Mouse (Mus musculus): ENCODE measurements around the gene Trem1. TPM values are rescaled to one million over a fixed set of nuclear protein-coding genes. Genes with fewer than 3 reads are reported as not detected.

Gene Trem1
- not detected in 2 replicates for polyA plus RNA-seq (2014; fragmentation: Nextera tagmentation; extraction: Ambion mirVana)

DNA sequence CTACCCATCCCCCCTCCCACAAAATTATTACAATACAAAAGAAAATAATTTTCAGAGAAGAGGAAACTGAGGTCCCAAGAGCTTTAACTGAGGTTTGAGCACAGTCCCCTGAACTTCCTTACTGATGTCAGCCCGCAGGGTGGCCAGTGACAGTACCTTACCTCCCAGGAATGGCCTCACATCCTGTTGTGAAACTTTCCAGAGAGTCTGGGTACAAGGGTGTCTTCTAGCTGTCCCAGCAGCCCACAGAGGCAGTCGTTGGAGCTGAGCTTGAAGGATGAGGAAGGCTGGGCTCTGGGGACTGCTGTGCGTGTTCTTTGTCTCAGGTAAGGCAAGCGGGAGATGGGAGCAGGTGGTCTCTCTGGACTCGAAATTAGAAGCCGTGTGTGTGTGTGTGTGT lies at the start of gene Trem1:
TSS of gene Trem1 (plus strand) at position 251 of the 400 bp plus-strand sequence.
- WGBS, result 73% methylated on average over 6 of the region's 6 CpGs
- ATAC-seq (ENCODE audit: insufficient number of reproducible peaks, insufficient read depth, low FRiP score, low read depth), result no peak
- no peak within 1 kb of the TSS for H3K4me2 ChIP-seq (replicated peaks; ENCODE audit: low read depth, low read length)

DNA sequence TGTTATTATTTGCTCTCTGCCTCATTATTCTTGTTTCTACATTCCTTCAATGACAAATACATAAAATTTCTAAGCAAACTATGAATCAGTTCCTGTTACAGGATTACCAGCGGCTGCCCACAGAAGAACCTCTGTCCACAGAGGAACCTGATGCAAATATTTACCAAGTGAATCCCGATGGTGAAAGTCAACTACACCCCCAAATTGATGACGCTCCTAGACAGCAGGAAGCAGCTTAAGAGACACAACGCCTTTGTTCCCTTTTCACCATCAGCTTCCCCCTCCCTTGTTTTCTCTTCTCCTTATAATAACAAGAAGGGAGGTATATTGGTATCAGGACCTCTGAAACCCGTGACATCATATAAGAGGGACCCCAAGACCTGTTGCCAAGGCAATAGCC lies 47.3 kb upstream of the Trem1 start:
- Histone ChIP-seq H3K9me3 (ENCODE audit: control insufficient read depth, low read depth, low read length) (no peaks in the 10 kb centered on the region), H3K36me3 (ENCODE audit: control insufficient read depth, insufficient read depth, low read length) (no peaks in the 10 kb centered on the region), H3K27me3 (ENCODE audit: control insufficient read depth, insufficient read depth, low read length) (no peaks in the 10 kb centered on the region), H3K27ac (ENCODE audit: low read length) (no peak overlapping the region), H3K4me3 (ENCODE audit: low read depth, low read length) (no peak overlapping the region), H3K4me1 (ENCODE audit: control insufficient read depth, insufficient read depth, low read length) (no peaks in the 10 kb centered on the region), H3K9ac (replicated peaks; ENCODE audit: low read depth, low read length) (no peak overlapping the region), H3K4me2 (replicated peaks; ENCODE audit: low read depth, low read length) (no peak overlapping the region)
- 58% methylated on average over 5 of the region's 5 CpGs for WGBS
- no peak for ATAC-seq (ENCODE audit: insufficient number of reproducible peaks, insufficient read depth, low FRiP score, low read depth)

More for the DNA sequence above, at the start of gene Trem1:
- H3K9ac ChIP-seq (replicated peaks; ENCODE audit: low read depth, low read length), result no peak within 1 kb of the TSS
- no peaks in the 10 kb centered on the region for H3K4me1 ChIP-seq (ENCODE audit: control insufficient read depth, insufficient read depth, low read length)
- H3K36me3 ChIP-seq (ENCODE audit: control insufficient read depth, insufficient read depth, low read length), result no peaks in the 10 kb centered on the region
- no peak within 1 kb of the TSS for H3K4me3 ChIP-seq (ENCODE audit: low read depth, low read length)
- no peaks in the 10 kb centered on the region for H3K9me3 ChIP-seq (ENCODE audit: control insufficient read depth, low read depth, low read length)
- H3K27ac ChIP-seq (ENCODE audit: low read length), result no peak within 1 kb of the TSS
- H3K27me3 ChIP-seq (ENCODE audit: control insufficient read depth, insufficient read depth, low read length), result no peaks in the 10 kb centered on the region

DNA sequence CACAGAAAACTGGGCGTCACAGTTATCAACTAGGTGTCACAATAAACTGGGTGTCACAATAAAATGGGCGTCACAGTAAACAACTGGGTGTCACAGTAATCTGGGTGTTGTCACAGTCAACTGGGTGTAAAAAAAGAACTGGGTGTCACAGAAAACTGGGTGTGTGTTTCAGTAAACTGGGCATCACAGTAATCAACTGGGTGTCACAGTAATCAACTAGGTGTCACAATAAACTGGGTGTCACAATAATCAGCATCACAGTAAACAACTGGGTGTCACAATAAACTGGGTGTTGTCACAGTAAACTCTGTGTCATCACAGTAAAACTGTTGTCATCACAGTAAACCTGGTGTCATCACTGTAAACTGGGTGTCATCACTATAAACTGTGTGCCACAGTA lies 40.2 kb upstream of the Trem1 start:
- Histone ChIP-seq H3K4me1 (ENCODE audit: control insufficient read depth, insufficient read depth, low read length) (no peaks in the 10 kb centered on the region), H3K9ac (replicated peaks; ENCODE audit: low read depth, low read length) (no peak overlapping the region), H3K36me3 (ENCODE audit: control insufficient read depth, insufficient read depth, low read length) (no peaks in the 10 kb centered on the region), H3K4me3 (ENCODE audit: low read depth, low read length) (no peak overlapping the region), H3K27me3 (ENCODE audit: control insufficient read depth, insufficient read depth, low read length) (no peaks in the 10 kb centered on the region), H3K4me2 (replicated peaks; ENCODE audit: low read depth, low read length) (no peak overlapping the region), H3K9me3 (ENCODE audit: control insufficient read depth, low read depth, low read length) (no peaks in the 10 kb centered on the region), H3K27ac (ENCODE audit: low read length) (no peak overlapping the region)
- 76% methylated on average over 2 of the region's 2 CpGs for WGBS
- no peak for ATAC-seq (ENCODE audit: insufficient number of reproducible peaks, insufficient read depth, low FRiP score, low read depth)

DNA sequence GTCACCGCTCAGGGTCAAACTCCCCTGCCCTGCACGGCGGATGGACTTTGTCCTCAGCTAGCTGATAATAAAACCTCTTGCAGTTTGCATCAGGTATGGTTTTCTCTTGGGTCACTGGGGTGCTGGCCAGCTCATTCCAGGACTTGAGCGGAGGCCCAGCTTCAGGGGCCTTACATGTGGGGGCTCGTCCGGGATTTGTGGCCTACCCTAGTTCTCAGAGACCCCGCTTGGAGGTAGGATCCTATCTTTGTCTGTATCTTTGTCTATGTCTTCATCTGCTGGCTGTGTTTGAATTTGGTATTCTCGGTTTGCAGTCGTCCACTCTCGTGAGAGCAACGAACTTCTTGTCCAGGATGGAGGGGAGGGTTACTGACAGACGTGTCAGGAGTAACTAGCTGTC lies 29.5 kb upstream of the Trem1 start:
- no peaks in the 10 kb centered on the region for H3K4me1 ChIP-seq (ENCODE audit: control insufficient read depth, insufficient read depth, low read length)
- H3K9me3 ChIP-seq (ENCODE audit: control insufficient read depth, low read depth, low read length), result peaks cover 10% of the 10 kb centered on the region; the same call in 1 of the 2 replicates
- no peaks in the 10 kb centered on the region for H3K27me3 ChIP-seq (ENCODE audit: control insufficient read depth, insufficient read depth, low read length)
- no peak overlapping the region for H3K9ac ChIP-seq (replicated peaks; ENCODE audit: low read depth, low read length)
- H3K4me2 ChIP-seq (replicated peaks; ENCODE audit: low read depth, low read length), result no peak overlapping the region
- H3K27ac ChIP-seq (ENCODE audit: low read length), result no peak overlapping the region
- no peak for ATAC-seq (ENCODE audit: insufficient number of reproducible peaks, insufficient read depth, low FRiP score, low read depth)
- no peaks in the 10 kb centered on the region for H3K36me3 ChIP-seq (ENCODE audit: control insufficient read depth, insufficient read depth, low read length)
- 94% methylated on average over 12 of the region's 12 CpGs for WGBS
- H3K4me3 ChIP-seq (ENCODE audit: low read depth, low read length), result no peak overlapping the region

DNA sequence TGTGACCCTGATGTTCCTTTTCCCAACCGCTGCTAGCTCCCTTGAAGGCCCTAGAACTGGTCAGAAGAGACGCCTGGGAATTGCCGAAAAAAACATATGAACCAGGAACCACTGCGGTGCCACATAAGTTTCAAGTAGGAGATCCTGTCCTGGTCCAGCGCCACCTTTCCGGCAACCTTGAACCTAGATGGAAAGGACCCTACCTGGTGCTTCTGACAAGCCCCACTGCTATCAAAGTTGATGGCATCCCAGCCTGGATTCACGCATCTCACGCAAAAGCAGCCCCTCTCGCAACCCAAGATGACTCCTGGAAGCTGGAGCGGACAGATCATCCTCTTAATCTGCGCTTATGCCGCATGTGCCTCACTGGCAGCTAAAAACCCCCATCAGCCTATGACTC lies 20.0 kb upstream of the Trem1 start:
- H3K27me3 ChIP-seq (ENCODE audit: control insufficient read depth, insufficient read depth, low read length), result no peaks in the 10 kb centered on the region
- no peak for ATAC-seq (ENCODE audit: insufficient number of reproducible peaks, insufficient read depth, low FRiP score, low read depth)
- H3K27ac ChIP-seq (ENCODE audit: low read length), result no peak overlapping the region
- H3K4me3 ChIP-seq (ENCODE audit: low read depth, low read length), result no peak overlapping the region
- no peak overlapping the region for H3K4me2 ChIP-seq (replicated peaks; ENCODE audit: low read depth, low read length)
- H3K9ac ChIP-seq (replicated peaks; ENCODE audit: low read depth, low read length), result no peak overlapping the region
- WGBS, result 97% methylated on average over 12 of the region's 12 CpGs
- no peaks in the 10 kb centered on the region for H3K36me3 ChIP-seq (ENCODE audit: control insufficient read depth, insufficient read depth, low read length)
- no peaks in the 10 kb centered on the region for H3K4me1 ChIP-seq (ENCODE audit: control insufficient read depth, insufficient read depth, low read length)
- H3K9me3 ChIP-seq (ENCODE audit: control insufficient read depth, low read depth, low read length), result no peaks in the 10 kb centered on the region

- no peaks in the 10 kb centered on the region for H3K9me3 ChIP-seq (ENCODE audit: control insufficient read depth, low read depth, low read length)
- 72% methylated on average over 5 of the region's 5 CpGs for WGBS
- ATAC-seq (ENCODE audit: insufficient number of reproducible peaks, insufficient read depth, low FRiP score, low read depth), result no peak
- H3K36me3 ChIP-seq (ENCODE audit: control insufficient read depth, insufficient read depth, low read length), result no peaks in the 10 kb centered on the region
- no peak overlapping the region for H3K27ac ChIP-seq (ENCODE audit: low read length)
- H3K4me3 ChIP-seq (ENCODE audit: low read depth, low read length), result no peak overlapping the region
- H3K27me3 ChIP-seq (ENCODE audit: control insufficient read depth, insufficient read depth, low read length), result no peaks in the 10 kb centered on the region
- no peak overlapping the region for H3K9ac ChIP-seq (replicated peaks; ENCODE audit: low read depth, low read length)
- H3K4me1 ChIP-seq (ENCODE audit: control insufficient read depth, insufficient read depth, low read length), result no peaks in the 10 kb centered on the region
- H3K4me2 ChIP-seq (replicated peaks; ENCODE audit: low read depth, low read length), result no peak overlapping the region
Measured at GRCm38 (mm10) chr17:48213511-48213910, 19.1 kb upstream of the Trem1 start.

GRCm38 (mm10) chr17:48215429-48215828 lies 17.1 kb upstream of the Trem1 start:
- Histone ChIP-seq H3K4me1 (ENCODE audit: control insufficient read depth, insufficient read depth, low read length) (no peaks in the 10 kb centered on the region), H3K36me3 (ENCODE audit: control insufficient read depth, insufficient read depth, low read length) (no peaks in the 10 kb centered on the region), H3K4me3 (ENCODE audit: low read depth, low read length) (no peak overlapping the region), H3K9ac (replicated peaks; ENCODE audit: low read depth, low read length) (no peak overlapping the region), H3K27me3 (ENCODE audit: control insufficient read depth, insufficient read depth, low read length) (no peaks in the 10 kb centered on the region), H3K4me2 (replicated peaks; ENCODE audit: low read depth, low read length) (no peak overlapping the region), H3K9me3 (ENCODE audit: control insufficient read depth, low read depth, low read length) (no peaks in the 10 kb centered on the region), H3K27ac (ENCODE audit: low read length) (no peak overlapping the region)
- ATAC-seq (ENCODE audit: insufficient number of reproducible peaks, insufficient read depth, low FRiP score, low read depth), result no peak
- WGBS, result 86% methylated on average over 1 of the region's 1 CpGs

GRCm38 (mm10) chr17:48230680-48231079 lies 1.9 kb upstream of the Trem1 start:
- Histone ChIP-seq H3K9me3 (ENCODE audit: control insufficient read depth, low read depth, low read length) (no peaks in the 10 kb centered on the region), H3K4me2 (replicated peaks; ENCODE audit: low read depth, low read length) (no peak overlapping the region), H3K9ac (replicated peaks; ENCODE audit: low read depth, low read length) (no peak overlapping the region), H3K36me3 (ENCODE audit: control insufficient read depth, insufficient read depth, low read length) (no peaks in the 10 kb centered on the region), H3K4me3 (ENCODE audit: low read depth, low read length) (no peak overlapping the region), H3K4me1 (ENCODE audit: control insufficient read depth, insufficient read depth, low read length) (no peaks in the 10 kb centered on the region), H3K27me3 (ENCODE audit: control insufficient read depth, insufficient read depth, low read length) (no peaks in the 10 kb centered on the region), H3K27ac (ENCODE audit: low read length) (no peak overlapping the region)
- no peak for ATAC-seq (ENCODE audit: insufficient number of reproducible peaks, insufficient read depth, low FRiP score, low read depth)
- 84% methylated on average over 7 of the region's 7 CpGs for WGBS

- H3K9me3 ChIP-seq (ENCODE audit: control insufficient read depth, low read depth, low read length), result no peaks in the 10 kb centered on the region
- WGBS, result 96% methylated on average over 4 of the region's 4 CpGs
- H3K36me3 ChIP-seq (ENCODE audit: control insufficient read depth, insufficient read depth, low read length), result no peaks in the 10 kb centered on the region
- ATAC-seq (ENCODE audit: insufficient number of reproducible peaks, insufficient read depth, low FRiP score, low read depth), result no peak
- H3K4me2 ChIP-seq (replicated peaks; ENCODE audit: low read depth, low read length), result no peak overlapping the region
- H3K4me3 ChIP-seq (ENCODE audit: low read depth, low read length), result no peak overlapping the region
- H3K27ac ChIP-seq (ENCODE audit: low read length), result no peak overlapping the region
- no peaks in the 10 kb centered on the region for H3K4me1 ChIP-seq (ENCODE audit: control insufficient read depth, insufficient read depth, low read length)
- no peak overlapping the region for H3K9ac ChIP-seq (replicated peaks; ENCODE audit: low read depth, low read length)
- no peaks in the 10 kb centered on the region for H3K27me3 ChIP-seq (ENCODE audit: control insufficient read depth, insufficient read depth, low read length)
Measured at GRCm38 (mm10) chr17:48233789-48234188, 1.2 kb downstream of the Trem1 start.

Data from stomach, embryonic 14.5 days (tissue).